Mouse (Mus musculus) left cerebral cortex, postnatal 10 days (tissue): Measurements from ENCODE around the gene Olfr992. TPM values are rescaled to one million over a fixed set of nuclear protein-coding genes. Genes with fewer than 3 reads are reported as not detected.
"Not testable (repeated sequence)": the region's sequence is repeated elsewhere in the genome, so short reads cannot be mapped to it uniquely, and the experiment has no call there.

Source experiments
- DNase-seq, 2 experiments: peaks; one replicate each; pipeline ENCODE4 v3.0.0; 2021 to 2022; ENCODE audit warnings: low spot score in 2 of 2, mixed read lengths in 1 of 2; ENCODE audit errors: extremely low spot score in 1 of 2
- intact Hi-C: fragments of 180-260 bp; cut with DNase I; formaldehyde crosslinking; loops from one replicate; pipeline ENCODE4 v1.15.1; 2025
- total RNA-seq, 2 experiments: library from RNA; stranded (reverse); gene quantifications; 2 replicates each; pipeline ENCODE4 v1.2.3; 2021

Gene Olfr992
- total RNA-seq: not detected

- DNase-seq: no peak
- intact Hi-C loops: no loop called here
These were observed at the start of gene Olfr992 for GRCm38 (mm10) chr2:85409369-85409768. Gene Olfr992, minus strand, starts transcription at chr2:85409469.

DNA sequence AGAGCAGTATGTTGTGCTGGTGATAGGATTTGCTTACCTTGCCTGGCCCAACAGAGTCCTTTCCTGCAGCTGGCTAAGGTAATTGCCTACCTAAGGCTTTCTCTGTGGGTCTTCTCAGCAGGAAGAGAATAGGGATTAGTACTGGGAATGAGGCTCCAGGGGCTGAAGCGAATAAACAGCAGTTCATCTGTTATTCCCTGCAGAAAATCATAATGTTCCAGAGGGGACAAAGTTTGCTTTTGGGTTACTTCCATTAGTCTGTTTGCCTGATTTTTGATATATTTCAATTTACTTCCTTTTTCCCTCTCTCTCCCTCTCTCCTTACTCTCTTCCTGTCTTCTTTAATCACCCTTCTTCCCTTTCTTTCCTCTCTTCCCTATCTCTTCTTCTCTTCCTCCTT lies 34.3 kb upstream of the Olfr992 start, which contains the start of gene Olfr995:
Olfr995 (minus strand) TSS at position 101 of the 400 bp plus-strand sequence.
- intact Hi-C loops: no loop called here
- no peak for DNase-seq

GRCm38 (mm10) chr2:85442546-85442945 lies 33.3 kb upstream of the Olfr992 start:
- no peak for DNase-seq
- intact Hi-C loops: no loop called here

GRCm38 (mm10) chr2:85436351-85436750 lies 27.1 kb upstream of the Olfr992 start, which contains the start of gene Olfr994:
Gene Olfr994, minus strand, starts transcription at chr2:85436451.
- intact Hi-C loops: no loop called here
- DNase-seq: no peak

- DNase-seq: peak in 1 of 2 experiments; percentile 44
- intact Hi-C loops: no loop called here
These were observed 16.6 kb upstream of the Olfr992 start for GRCm38 (mm10) chr2:85425893-85426292.

DNA sequence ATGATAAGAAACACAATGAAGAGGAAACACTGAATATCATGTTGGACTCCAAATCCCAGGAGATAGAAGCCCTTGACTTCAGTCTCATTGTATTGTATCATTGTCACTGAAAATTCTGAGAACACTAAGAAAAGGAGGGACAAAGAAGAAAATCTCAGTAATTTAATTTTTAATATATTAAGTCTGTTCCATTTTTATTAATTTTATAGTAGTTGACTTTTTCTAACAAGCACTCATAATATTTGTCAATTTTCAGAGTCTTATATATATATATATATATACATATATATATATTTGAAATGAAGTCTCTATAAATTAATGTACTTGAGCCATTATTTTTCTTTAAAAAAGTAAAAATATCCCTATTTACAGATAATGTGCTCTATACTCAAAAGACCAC lies 5.5 kb upstream of the Olfr992 start, which contains the start of gene Olfr993:
Olfr993 (minus strand) TSS at position 101 of the 400 bp plus-strand sequence.
- intact Hi-C loops: loop anchor here (10.0 kb wide), 1 partner anchor 130 kb away; no protein-coding TSS in a partner anchor
- no peak for DNase-seq

DNA sequence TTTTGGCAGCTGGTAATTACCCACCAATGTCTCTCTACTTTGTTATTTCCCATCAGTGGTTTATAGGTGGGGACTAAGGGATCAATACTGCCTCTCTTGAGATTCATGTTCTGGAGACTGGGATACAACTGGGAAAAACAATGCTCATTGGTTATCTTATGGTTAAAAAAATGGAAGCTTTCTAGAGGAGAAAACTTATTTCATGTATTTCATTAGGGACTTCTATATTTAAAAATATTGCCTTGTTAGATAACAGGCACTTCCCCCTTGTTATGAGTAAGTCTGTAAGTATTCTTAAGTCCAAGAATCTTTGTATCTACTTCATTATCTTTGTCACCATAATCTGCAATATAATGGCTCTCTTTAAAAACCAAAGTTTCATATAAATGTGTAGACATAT lies 46.1 kb downstream of the Olfr992 start, which contains the start of gene Olfr988:
Olfr988 (minus strand) TSS at position 101 of the 400 bp plus-strand sequence.
- intact Hi-C loops, DNase-seq: not testable (repeated sequence)

Other genes with a start within 250 kb of the Olfr992 start
- 10 to 100 TPM; 55.1 to 56.6 TPM for gene Lrrc55, start 212.3 kb downstream of the Olfr992 start, total RNA-seq
- not detected for gene Olfr987, start 70.2 kb downstream of the Olfr992 start, total RNA-seq
- gene Olfr988, start 46.2 kb downstream of the Olfr992 start, total RNA-seq: not detected
- gene Olfr993, start 5.4 kb upstream of the Olfr992 start, total RNA-seq: not detected
- gene Olfr994, start 27.0 kb upstream of the Olfr992 start, total RNA-seq: not detected
- gene Olfr995, start 34.2 kb upstream of the Olfr992 start, total RNA-seq: not detected
- under 1 TPM; 0.20 to 0.28 TPM for gene 4833423E24Rik, start 109.6 kb upstream of the Olfr992 start, total RNA-seq
- gene Olfr996, start 169.7 kb upstream of the Olfr992 start, total RNA-seq: not detected
- gene Olfr998, start 179.5 kb upstream of the Olfr992 start, total RNA-seq: not detected
- not detected for gene Olfr1000, start 202.4 kb upstream of the Olfr992 start, total RNA-seq
- not detected for gene Olfr1002, start 241.2 kb upstream of the Olfr992 start, total RNA-seq